Mouse (Mus musculus) olfactory bulb, adult 2 months (tissue): Measurements from ENCODE around the gene Cdc73. TPM values are rescaled to one million over a fixed set of nuclear protein-coding genes. Genes with fewer than 3 reads are reported as not detected.
"Not testable (repeated sequence)": the region's sequence is repeated elsewhere in the genome, so short reads cannot be mapped to it uniquely, and the experiment has no call there.

Experiments used
- H3K27ac ChIP-seq: fragments of 200-500 bp; 2 replicates; pipeline ENCODE4 v1.5.1; 2012; ENCODE audit warnings: low read depth, low read length; ENCODE audit not compliant: insufficient read depth
- H3K4me1 ChIP-seq: fragments of 200-500 bp; 2 replicates; pipeline ENCODE4 v1.6.1; 2012; ENCODE audit warnings: low read length; ENCODE audit not compliant: control insufficient read depth, insufficient read depth
- H3K4me3 ChIP-seq: fragments of 200-500 bp; 2 replicates; pipeline ENCODE4 v1.5.1; 2012; ENCODE audit warnings: mild to moderate bottlenecking, low read depth, low read length, moderate library complexity; ENCODE audit not compliant: insufficient read depth
- CTCF ChIP-seq: fragments of 200-500 bp; IDR thresholded peaks from 2 replicates; pipeline ENCODE4 v1.5.1; 2012; ENCODE audit warnings: low read depth, mild to moderate bottlenecking, low read length, moderate library complexity; ENCODE audit not compliant: insufficient read depth
- POLR2A ChIP-seq: fragments of 200-500 bp; IDR thresholded peaks from 2 replicates; pipeline ENCODE4 v1.6.1; 2012; ENCODE audit warnings: mild to moderate bottlenecking, low read depth, low read length, moderate library complexity; ENCODE audit not compliant: insufficient read depth
- WGBS: fragments of 180-500 bp; shearing (Covaris S2); methylation state at CpG from one replicate; pipeline ENCODE4 v1.1.7; 2018; 5-methylcytosine and 5-hydroxymethylcytosine counted together
- polyA plus RNA-seq: library from polyadenylated mRNA; stranded (reverse); fragments of >200 nt; gene quantifications from 2 replicates; pipeline ENCODE4 v1.2.4, GENCODE M21; 2012; ENCODE audit warnings: low replicate concordance; ENCODE audit not compliant: missing spikeins, insufficient read depth, insufficient read length

Cdc73 gene
- polyA plus RNA-seq, 1 experiment: not detected

DNA sequence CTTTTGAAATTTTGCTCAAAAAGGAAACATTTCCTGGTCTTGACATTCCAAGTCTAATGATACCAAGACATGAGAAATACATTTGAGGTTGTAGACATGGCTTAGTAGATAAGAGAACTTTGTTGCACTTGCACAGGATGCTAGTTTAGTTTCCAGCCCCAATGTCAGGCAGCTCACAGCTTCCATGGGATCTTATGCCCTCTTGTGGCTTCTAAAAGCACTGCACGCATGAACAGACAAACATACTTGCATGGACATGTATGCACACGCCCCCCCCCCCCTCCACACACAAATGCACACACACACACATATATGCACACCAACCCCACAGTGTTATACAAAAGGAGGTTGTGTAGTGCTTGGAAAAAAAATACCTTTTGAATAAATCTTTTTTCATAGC is 28.2 kb upstream of the Cdc73 start:
- no peaks in the 10 kb centered on the region for H3K4me1 ChIP-seq
- TF ChIP-seq POLR2A: no peak
- TF ChIP-seq CTCF: no peak
- H3K4me3 ChIP-seq: no peak overlapping the region
- 80% methylated on average over 2 of the region's 2 CpGs for WGBS
- H3K27ac ChIP-seq: no peak overlapping the region

DNA sequence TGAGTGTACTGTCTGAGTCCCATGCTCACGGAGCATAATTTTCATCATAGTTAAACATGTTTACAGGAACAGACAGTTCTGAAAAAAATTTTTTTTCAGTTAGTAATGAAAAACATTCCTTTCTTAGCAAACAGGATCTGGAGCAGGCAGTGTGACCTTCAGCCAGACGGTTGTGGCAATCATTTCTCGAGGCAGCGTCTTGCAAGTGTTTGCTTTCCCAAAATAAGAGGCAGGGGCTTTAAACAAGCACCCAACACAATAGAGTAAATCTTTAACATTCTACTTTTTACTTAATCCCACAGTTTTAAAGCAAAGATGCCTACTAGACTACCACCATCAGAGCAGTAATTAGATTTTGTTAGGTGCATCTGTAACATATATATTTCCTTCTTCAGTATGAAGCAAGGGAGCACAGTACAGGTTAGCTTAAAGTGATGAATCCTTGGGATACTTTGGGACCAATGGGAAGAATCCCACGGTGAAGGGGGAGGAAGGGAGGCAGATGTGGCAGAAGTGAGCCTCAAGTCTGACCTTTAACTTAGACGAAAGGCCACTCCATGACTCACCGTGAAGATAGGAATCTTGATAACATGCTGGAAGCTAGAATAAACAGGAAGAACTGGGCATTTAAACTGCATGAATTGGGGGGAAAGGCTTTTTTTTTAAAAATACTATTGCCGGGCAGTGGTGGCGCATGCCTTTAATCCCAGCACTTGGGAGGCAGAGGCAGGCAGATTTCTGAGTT is 25.2 kb upstream of the Cdc73 start:
- H3K4me3 ChIP-seq: no peak overlapping the region
- no peaks in the 10 kb centered on the region for H3K4me1 ChIP-seq
- WGBS: 86% methylated on average over 9 of the region's 9 CpGs
- TF ChIP-seq CTCF: no peak
- TF ChIP-seq POLR2A: no peak
- no peak overlapping the region for H3K27ac ChIP-seq

DNA sequence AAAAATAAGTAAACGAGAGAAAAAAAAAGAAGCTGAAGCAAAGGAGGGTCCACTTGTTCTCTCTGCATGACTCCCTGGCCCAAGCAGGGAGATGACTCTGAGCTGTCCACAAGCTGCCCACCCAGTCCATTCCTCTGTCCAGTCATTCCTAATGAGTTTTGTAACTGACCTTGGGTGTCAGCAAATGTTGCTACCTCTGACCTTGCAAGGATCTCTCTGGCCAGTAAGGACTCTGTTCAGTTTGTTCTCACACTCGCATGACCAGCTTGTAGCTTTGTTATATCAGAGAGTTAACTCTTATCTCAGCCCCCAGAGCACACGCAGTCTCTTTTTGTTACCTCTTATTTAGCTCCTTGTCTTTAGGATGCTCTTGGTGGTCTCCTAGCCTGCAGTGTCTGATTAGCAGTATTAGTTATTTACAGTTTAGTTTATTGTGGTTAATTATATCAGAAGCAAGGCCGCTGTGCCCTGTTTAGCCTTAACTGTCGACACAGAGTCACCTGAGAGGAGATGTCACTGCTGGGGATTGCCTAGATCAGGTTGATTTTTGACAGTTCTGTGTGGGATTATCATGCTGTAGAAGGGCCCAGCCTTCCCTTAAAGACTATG is 21.9 kb upstream of the Cdc73 start:
- H3K4me1 ChIP-seq: no peaks in the 10 kb centered on the region
- 91% methylated on average over 5 of the region's 5 CpGs for WGBS
- TF ChIP-seq CTCF (no peak), POLR2A (no peak)
- no peak overlapping the region for H3K27ac ChIP-seq
- H3K4me3 ChIP-seq: no peak overlapping the region

DNA sequence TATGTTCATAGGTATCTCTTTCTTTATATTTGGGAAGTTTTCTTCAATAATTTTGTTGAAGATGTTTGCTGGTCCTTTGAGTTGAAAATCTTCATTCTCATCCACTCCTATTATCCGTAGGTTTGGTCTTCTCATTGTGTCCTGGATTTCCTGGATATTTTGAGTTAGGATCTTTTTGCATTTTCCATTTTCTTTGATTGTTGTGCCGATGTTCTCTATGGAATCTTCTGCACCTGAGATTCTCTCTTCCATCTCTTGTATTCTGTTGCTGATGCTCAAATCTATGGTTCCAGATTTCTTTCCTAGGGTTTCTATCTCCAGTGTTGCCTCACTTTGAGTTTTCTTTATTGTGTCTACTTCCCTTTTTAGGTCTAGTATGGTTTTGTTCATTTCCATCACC is 13.3 kb upstream of the Cdc73 start, which contains the start of gene Glrx2:
TSS of gene Glrx2 (plus strand) at position 301 of the 400 bp plus-strand sequence.
- H3K27ac ChIP-seq, H3K4me1 ChIP-seq, H3K4me3 ChIP-seq: not testable (repeated sequence)
- no CpG with 5 or more reads among the region's 2 CpGs for WGBS

DNA sequence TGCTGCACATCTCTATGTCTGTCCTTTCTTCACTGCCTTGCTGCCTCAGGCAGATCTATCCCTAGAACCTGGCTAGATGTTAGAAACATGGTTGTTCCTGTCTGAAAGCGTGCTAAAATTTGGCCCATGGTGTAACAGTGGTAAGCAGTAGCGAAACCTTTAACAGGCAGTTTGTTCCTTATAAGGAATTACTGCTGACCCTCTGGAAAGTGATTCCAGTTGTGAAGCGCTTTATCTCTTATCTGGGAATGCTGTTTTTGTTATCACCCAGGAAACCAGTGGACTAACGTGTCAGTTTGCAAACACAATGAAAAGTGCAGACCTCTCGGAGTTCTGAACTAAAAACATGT is 7.9 kb upstream of the Cdc73 start:
- Histone ChIP-seq H3K27ac (no peak overlapping the region), H3K4me1 (peaks cover 3% of the 10 kb centered on the region; the same call in 1 of the 2 replicates), H3K4me3 (no peak overlapping the region)
- TF ChIP-seq POLR2A: no peak
- TF ChIP-seq CTCF: no peak
- WGBS: 72% methylated on average over 5 of the region's 5 CpGs

DNA sequence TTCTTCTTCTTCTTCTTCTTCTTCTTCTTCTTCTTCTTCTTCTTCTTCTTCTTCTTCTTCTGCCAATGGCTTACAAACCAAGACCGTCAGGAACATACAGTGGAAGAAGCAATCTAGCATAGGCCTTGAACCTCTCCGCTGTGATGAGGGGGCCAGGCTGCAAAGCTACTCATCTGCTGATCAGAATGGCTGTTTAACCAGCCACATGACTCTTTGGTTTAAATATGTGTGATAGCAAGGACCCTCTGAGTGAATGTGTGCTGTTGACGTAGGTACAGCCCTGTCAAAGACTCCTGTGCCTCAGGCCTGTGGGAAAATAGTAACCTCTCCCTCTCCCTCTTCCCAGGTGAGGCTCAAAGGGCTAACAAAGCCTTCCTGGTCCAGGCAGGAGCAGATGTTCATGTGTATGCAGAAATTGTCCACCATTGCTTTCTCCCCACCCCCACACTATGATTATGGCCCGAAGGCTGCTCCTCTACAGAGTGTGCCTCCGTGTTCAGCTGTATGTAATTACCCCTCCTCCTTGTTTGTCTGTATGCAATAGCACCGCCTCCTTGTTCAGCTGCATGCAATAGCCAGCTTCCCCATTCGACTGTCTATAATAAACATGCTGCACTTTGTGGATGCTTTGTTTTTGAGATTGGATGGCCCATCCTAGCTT is 7.4 kb upstream of the Cdc73 start:
- WGBS: 39% methylated on average over 7 of the region's 7 CpGs
- no peak overlapping the region; the same call in 1 of the 2 replicates for H3K27ac ChIP-seq
- H3K4me3 ChIP-seq: no peak overlapping the region
- TF ChIP-seq POLR2A (no peak), CTCF (no peak)
- H3K4me1 ChIP-seq: peaks cover 3% of the 10 kb centered on the region; the same call in 1 of the 2 replicates

DNA sequence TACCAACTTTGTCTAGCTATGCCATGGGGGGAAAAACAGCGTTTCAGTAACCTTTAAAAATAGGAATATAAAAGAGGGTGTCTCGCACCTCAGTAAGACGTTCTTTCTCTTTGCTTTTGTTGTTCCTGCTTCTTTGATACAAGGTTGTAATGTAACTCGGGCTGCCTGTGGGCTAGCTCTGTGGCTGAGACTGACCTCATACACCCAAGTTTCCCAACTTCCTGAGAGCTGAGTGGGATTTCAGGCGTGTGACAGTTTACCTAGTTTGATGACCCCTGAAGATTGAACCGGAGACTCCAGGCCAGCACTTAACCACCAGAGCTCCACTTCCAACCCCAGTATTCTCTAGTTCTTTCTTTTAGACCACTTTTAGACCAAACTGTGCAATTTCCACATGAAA is 5.7 kb upstream of the Cdc73 start:
- Histone ChIP-seq H3K4me3 (no peak overlapping the region), H3K27ac (no peak overlapping the region), H3K4me1 (peaks cover 3% of the 10 kb centered on the region; the same call in 1 of the 2 replicates)
- TF ChIP-seq CTCF (no peak), POLR2A (no peak)
- 81% methylated on average over 6 of the region's 6 CpGs for WGBS

DNA sequence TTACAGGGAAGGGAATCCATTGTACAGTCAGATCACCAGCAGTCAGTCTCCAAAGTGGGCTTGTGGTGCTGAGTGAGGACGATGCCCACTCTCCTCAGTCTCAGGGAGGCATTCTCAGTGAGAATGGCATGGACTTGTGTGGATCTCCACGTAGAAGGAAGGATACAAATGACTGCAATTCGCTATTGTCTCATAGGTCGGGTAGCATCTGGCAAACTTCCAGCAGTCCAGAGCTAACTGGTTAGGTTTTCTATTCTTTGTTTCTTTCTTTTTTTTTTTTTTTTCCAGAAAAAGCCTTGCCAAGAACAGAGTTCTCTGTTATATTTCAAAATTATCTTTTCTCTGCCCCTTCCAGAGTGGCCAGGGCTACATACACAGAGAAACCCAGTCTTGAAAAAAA is 4.3 kb upstream of the Cdc73 start:
- 38% methylated on average over 4 of the region's 4 CpGs for WGBS
- H3K27ac ChIP-seq: no peak overlapping the region
- no peak overlapping the region for H3K4me3 ChIP-seq
- TF ChIP-seq CTCF (no peak), POLR2A (no peak)
- H3K4me1 ChIP-seq: peaks cover 3% of the 10 kb centered on the region; the same call in 1 of the 2 replicates

DNA sequence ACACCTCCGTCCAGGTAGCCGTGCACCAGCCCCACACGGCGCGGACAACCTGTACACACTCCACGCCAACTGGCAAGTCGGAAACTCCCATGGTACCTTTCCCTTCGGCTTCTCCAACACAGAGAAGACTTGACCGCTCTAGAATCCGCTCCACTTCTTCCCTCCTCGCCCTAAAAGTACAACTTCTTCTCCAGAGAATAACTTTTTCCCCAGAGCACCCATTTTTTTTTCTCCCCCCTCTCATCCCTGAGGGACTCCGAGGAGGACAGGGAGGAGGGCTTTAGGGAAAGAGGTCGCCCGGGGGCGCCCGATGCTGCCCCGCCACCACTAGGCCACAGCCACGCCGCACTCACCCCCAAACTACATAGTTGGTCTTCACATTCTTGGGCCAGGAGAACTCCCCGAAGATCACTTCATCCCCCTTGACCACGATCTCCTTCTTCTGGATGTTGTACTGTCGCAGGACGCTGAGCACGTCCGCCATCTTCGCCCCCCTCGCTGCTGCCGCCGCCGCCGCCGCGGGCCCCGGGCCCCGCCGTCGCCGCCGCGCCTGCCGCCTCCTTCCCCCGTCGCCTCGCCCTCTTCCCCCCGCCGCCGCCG is 452 bp downstream of the Cdc73 start:
- under 1% methylated on average over 44 of the region's 48 CpGs for WGBS
- Histone ChIP-seq H3K4me3 (peak overlapping the region; percentile 100), H3K27ac (peak overlapping the region; percentile 82; the same call in 1 of the 2 replicates), H3K4me1 (no peaks in the 10 kb centered on the region)
- TF ChIP-seq POLR2A (no peak), CTCF (no peak)
